In genomic region chr15:79944948-79945347, GRCm38 (mm10) we compare ENCODE assay signal across 20 mouse cellular contexts.
"Had no signal": no experiment of that assay in that cellular context is flagged by ENCODE, and none has a peak within 500 bp of the region (broad histone marks: within the 10 kb centered on the region; RNA-seq: fewer than 3 reads in every experiment).

No protein-coding gene starts in this region.

- ATAC-seq: lung, postnatal 0 days; midbrain, embryonic 13.5 days; midbrain, embryonic 15.5 days had no signal

- H3K9ac ChIP-seq: liver, embryonic 15.5 days; lung, embryonic 15.5 days; midbrain, embryonic 13.5 days; midbrain, embryonic 15.5 days; neural tube, embryonic 13.5 days; neural tube, embryonic 15.5 days had no signal

- H3K27me3 ChIP-seq: lung, embryonic 15.5 days; midbrain, embryonic 15.5 days; neural tube, embryonic 13.5 days had no signal

- H3K4me3 ChIP-seq: liver, embryonic 15.5 days; lung, embryonic 15.5 days; midbrain, embryonic 10.5 days; midbrain, embryonic 13.5 days; midbrain, embryonic 15.5 days; myocyte; neural tube, embryonic 13.5 days; neural tube, embryonic 15.5 days had no signal

- H3K36me3 ChIP-seq: liver, embryonic 15.5 days; lung, embryonic 15.5 days; midbrain, embryonic 10.5 days; midbrain, embryonic 13.5 days; midbrain, embryonic 15.5 days; neural tube, embryonic 13.5 days; neural tube, embryonic 15.5 days had no signal

- H3K4me1 ChIP-seq: liver, embryonic 15.5 days had no signal

- H3K4me2 ChIP-seq: liver, embryonic 15.5 days; lung, embryonic 15.5 days; midbrain, embryonic 13.5 days; midbrain, embryonic 15.5 days; neural tube, embryonic 13.5 days; neural tube, embryonic 15.5 days had no signal

- H3K27ac ChIP-seq: liver, embryonic 15.5 days; lung, embryonic 15.5 days; midbrain, embryonic 10.5 days; midbrain, embryonic 13.5 days; midbrain, embryonic 15.5 days; neural tube, embryonic 13.5 days; neural tube, embryonic 15.5 days had no signal

- DNase-seq: lung, adult 2 months; lung, postnatal 14 days; lung, postnatal 4 days; retina, postnatal 1 day; right cerebral cortex, adult 18-20 months; right cerebral cortex, postnatal 25 days; right cerebral cortex, postnatal 4 days; spleen, adult 18-20 months; thymus, adult 18-20 months; thymus, postnatal 14 days; thymus, postnatal 36 days had no signal

- H3K9me3 ChIP-seq: liver, embryonic 15.5 days; lung, embryonic 15.5 days; midbrain, embryonic 10.5 days; midbrain, embryonic 13.5 days; midbrain, embryonic 15.5 days; neural tube, embryonic 13.5 days; neural tube, embryonic 15.5 days had no signal
